Mouse (Mus musculus) midbrain, embryonic 14.5 days (tissue): ENCODE measurements around the gene Znrf1. TPM values are rescaled to one million over a fixed set of nuclear protein-coding genes. Genes with fewer than 3 reads are reported as not detected.
A peak's percentile ranks its signal among the peaks of the same experiment; 100 is the strongest.

Experiments
- ATAC-seq: fragments of 200-750 bp; cut with Nextera tagmentation; 2 replicates; pipeline ENCODE4 v1.8.0; 2017; ENCODE audit warnings: moderate number of reproducible peaks, moderate library complexity; ENCODE audit not compliant: low FRiP score, low TSS enrichment
- DNase-seq: peaks from one replicate; pipeline ENCODE4 v3.0.0-alpha.2; 2015
- H3K27ac ChIP-seq: fragments of 300-500 bp; sonication (generic); replicated peaks from 2 replicates; pipeline ENCODE4 v1.5.1; 2014; ENCODE audit warnings: mild to moderate bottlenecking, low read depth, low read length, moderate library complexity
- H3K27me3 ChIP-seq: fragments of 300-500 bp; sonication (generic); 2 replicates; pipeline ENCODE4 v1.6.1; 2014; ENCODE audit warnings: low read length, control low read depth, mixed read lengths; ENCODE audit not compliant: control insufficient read depth, insufficient read depth
- H3K36me3 ChIP-seq: fragments of 300-500 bp; sonication (generic); 2 replicates; pipeline ENCODE4 v1.6.1; 2014; ENCODE audit warnings: low read length, control low read depth; ENCODE audit not compliant: control insufficient read depth, insufficient read depth
- H3K4me1 ChIP-seq: fragments of 300-500 bp; sonication (generic); 2 replicates; pipeline ENCODE4 v1.6.1; 2014; ENCODE audit warnings: mild to moderate bottlenecking, antibody characterized with exemption, low read length, control low read depth; ENCODE audit not compliant: control insufficient read depth, insufficient read depth
- H3K4me2 ChIP-seq: fragments of 300-500 bp; sonication (generic); 2 replicates; pipeline ENCODE4 v1.6.1; 2014; ENCODE audit warnings: mild to moderate bottlenecking, low read length, moderate library complexity
- H3K4me3 ChIP-seq: fragments of 300-500 bp; sonication (generic); replicated peaks from 2 replicates; pipeline ENCODE4 v1.5.1; 2014; ENCODE audit warnings: low read depth, low read length
- H3K9ac ChIP-seq: fragments of 300-500 bp; sonication (generic); replicated peaks from 2 replicates; pipeline ENCODE4 v1.6.1; 2014; ENCODE audit warnings: mild to moderate bottlenecking, low read length, moderate library complexity
- H3K9me3 ChIP-seq: fragments of 300-500 bp; sonication (generic); 2 replicates; pipeline ENCODE4 v1.6.1; 2016; ENCODE audit warnings: low read length, control low read depth, mixed read lengths; ENCODE audit not compliant: control insufficient read depth
- WGBS: fragments of 180-500 bp; shearing (Covaris S2); extraction: QIAGEN DNeasy Blood & Tissue Kit; methylation state at CpG from one replicate; pipeline ENCODE4 v1.1.7; 2014; 5-methylcytosine and 5-hydroxymethylcytosine counted together
- polyA plus RNA-seq: library from polyadenylated mRNA; unstranded; fragments of >200 nt; fragmentation: Nextera tagmentation; extraction: Ambion mirVana; gene quantifications from 2 replicates; pipeline ENCODE4 v1.2.1, GENCODE M21; 2014

The Znrf1 gene
- polyA plus RNA-seq, 1 experiment from 2014 or later: 108 TPM

DNA sequence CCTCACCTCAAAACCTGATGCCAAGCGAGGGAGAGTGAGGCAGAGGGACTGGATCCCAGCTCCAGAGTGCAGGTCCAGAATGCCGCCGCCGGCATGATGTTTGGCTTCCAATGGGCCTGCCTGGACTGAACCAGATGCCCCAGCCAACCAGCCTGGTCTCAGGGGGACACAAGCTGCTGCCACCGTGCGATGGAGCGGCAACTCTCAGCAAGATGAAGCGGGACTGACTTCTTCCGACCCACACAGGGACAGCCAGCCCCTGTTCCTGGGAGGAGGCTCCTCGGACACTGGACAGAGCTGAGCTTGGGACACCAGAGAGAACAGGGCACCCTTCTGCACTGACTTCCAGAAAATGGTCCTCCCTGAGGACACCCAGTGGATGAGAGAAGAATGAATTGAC is 86.7 kb downstream of the Znrf1 start:
- no peak for DNase-seq
- Histone ChIP-seq H3K9me3 (no peaks in the 10 kb centered on the region), H3K9ac (no peak overlapping the region), H3K36me3 (peaks cover 45% of the 10 kb centered on the region), H3K27ac (0 out of 2 replicates have a peak overlapping the region, but pooled peaks have one; percentile 20), H3K4me3 (no peak overlapping the region), H3K4me1 (no peaks in the 10 kb centered on the region), H3K27me3 (no peaks in the 10 kb centered on the region), H3K4me2 (no peak overlapping the region)
- WGBS: 51% methylated on average over 10 of the region's 10 CpGs
- no peak for ATAC-seq

DNA sequence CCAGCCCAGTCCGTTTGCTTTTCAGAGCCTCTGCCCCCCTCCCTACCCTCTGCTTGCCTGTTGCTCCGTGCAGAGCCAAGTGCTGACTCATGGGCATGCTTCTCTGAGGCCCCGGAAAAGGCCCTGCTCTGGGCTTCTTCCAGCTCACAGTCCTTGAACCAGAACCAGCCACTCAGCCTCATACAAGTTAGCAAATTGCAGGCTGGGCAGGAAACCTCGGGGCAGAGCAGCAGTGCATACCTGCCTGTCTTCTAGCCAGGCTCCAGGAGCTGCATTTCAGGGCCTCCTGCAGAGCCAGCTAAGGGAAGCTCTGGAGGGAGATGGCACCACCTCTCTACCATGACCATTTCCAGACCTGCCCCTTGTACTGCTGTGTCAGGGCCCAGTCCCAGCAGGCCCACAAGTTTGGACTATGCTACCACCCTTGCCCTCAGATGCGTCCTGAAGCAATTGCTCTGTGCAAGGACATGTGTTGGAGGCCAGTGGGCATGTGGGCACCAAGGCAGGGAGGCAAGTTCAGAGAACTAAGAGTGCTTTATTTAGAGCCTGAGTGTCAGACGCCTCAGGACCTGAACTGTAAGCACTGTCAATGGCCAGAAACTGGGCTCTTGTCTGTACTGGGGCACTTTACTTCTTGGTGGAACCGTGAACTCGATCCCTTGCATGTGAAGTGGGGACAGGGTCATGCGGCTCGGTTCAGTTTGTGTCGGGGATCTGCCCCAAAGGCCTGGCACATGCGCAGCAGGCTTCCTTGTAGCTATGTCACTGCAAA is 88.4 kb downstream of the Znrf1 start:
- 85% methylated on average over 12 of the region's 12 CpGs for WGBS
- no peak overlapping the region for H3K27ac ChIP-seq
- no peak overlapping the region for H3K4me3 ChIP-seq
- H3K4me1 ChIP-seq: no peaks in the 10 kb centered on the region
- no peak overlapping the region for H3K9ac ChIP-seq
- no peak overlapping the region for H3K4me2 ChIP-seq
- H3K27me3 ChIP-seq: no peaks in the 10 kb centered on the region
- DNase-seq: no peak
- ATAC-seq: no peak
- no peaks in the 10 kb centered on the region for H3K9me3 ChIP-seq
- peaks cover 48% of the 10 kb centered on the region for H3K36me3 ChIP-seq

DNA sequence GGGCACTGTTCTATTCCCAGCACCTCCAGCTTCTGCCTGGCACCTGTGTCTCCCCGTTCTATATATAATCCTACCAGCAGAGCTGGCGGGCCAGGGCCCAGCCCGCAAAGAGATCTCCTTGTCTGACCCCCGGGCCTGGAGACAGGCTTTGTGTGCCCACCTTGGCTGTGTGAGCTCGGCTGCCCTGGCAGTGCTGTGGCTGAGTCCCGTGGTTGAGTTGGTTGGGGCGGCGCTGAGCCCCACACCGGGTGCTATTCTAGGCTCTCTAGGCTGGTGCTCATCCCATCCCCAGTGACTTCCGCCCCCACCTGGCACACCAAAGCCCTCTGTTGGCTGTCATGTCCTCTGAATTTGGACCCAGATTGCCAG is 88.9 kb downstream of the Znrf1 start:
- no peaks in the 10 kb centered on the region for H3K4me1 ChIP-seq
- ATAC-seq (no peak; the same call in 1 of the 2 replicates), DNase-seq (no peak)
- no peaks in the 10 kb centered on the region for H3K27me3 ChIP-seq
- H3K9ac ChIP-seq: no peak overlapping the region
- H3K4me2 ChIP-seq: no peak overlapping the region
- H3K36me3 ChIP-seq: peaks cover 44% of the 10 kb centered on the region
- H3K4me3 ChIP-seq: no peak overlapping the region
- 96% methylated on average over 10 of the region's 10 CpGs for WGBS
- H3K27ac ChIP-seq: no peak overlapping the region
- H3K9me3 ChIP-seq: no peaks in the 10 kb centered on the region

DNA sequence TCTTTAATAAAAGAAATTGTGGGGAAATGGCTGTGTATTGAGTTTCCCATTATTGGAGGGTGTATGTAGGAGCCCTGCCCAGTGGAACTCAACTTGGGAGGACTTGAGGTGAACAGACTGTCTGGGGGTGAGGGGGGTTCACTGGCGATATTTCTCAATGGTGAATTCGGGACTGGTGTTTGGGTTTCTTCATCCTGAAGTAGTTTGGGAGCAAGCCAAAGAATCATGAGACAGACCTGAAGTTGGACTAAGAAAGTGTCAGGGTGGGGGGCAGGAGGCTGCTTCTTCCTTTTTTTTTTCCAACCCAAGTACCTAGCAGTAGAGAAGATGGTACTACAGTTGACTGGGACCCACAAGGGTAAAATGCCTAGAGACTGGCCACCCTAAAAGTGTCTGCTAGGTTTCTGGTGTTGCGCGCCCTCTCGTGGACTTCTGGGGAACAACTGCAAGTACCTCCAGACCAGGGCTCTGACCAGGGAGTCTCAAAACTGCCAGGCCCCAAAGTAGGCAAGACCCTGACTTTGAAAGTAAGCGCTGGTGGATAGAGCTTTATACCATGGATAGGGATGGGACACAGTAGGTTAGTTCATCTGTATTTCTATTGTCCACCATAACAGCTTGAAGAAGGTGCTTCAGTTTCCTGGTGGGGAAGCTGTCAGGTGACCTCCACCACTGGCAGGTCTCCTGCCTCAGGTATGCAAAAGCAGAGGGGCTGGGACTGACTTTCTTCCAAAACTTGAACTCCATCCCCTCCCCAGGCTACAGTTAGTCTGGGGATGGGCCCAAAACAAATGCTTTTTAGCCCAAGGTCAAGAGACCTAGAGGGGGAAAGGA is 90.0 kb downstream of the Znrf1 start:
- Histone ChIP-seq H3K27ac (no peak overlapping the region), H3K36me3 (peaks cover 37% of the 10 kb centered on the region), H3K9me3 (no peaks in the 10 kb centered on the region), H3K4me3 (no peak overlapping the region), H3K27me3 (no peaks in the 10 kb centered on the region), H3K4me1 (no peaks in the 10 kb centered on the region), H3K4me2 (no peak overlapping the region), H3K9ac (no peak overlapping the region)
- 32% methylated on average over 6 of the region's 6 CpGs for WGBS
- ATAC-seq (no peak), DNase-seq (peak; percentile 86)

DNA sequence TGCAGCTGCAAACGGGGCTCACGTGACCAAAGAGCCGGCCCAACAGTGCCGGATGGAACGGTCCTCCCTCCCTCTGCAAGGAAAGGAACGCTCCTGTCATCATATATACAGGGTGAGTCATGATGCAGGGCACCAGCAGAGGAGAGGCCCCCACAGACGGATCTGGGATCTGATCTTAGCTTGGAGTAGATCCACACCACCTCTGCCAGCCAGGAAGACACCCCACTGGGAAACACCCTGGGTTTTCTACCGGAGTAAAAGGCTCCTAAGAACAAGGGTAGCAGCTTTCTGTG is 90.6 kb downstream of the Znrf1 start:
- ATAC-seq: no peak
- Histone ChIP-seq H3K4me2 (no peak overlapping the region), H3K27me3 (no peaks in the 10 kb centered on the region), H3K9ac (no peak overlapping the region), H3K36me3 (peaks cover 36% of the 10 kb centered on the region), H3K4me1 (no peaks in the 10 kb centered on the region), H3K27ac (no peak overlapping the region), H3K4me3 (no peak overlapping the region), H3K9me3 (no peaks in the 10 kb centered on the region)
- 78% methylated on average over 8 of the region's 8 CpGs for WGBS
- DNase-seq: no peak

DNA sequence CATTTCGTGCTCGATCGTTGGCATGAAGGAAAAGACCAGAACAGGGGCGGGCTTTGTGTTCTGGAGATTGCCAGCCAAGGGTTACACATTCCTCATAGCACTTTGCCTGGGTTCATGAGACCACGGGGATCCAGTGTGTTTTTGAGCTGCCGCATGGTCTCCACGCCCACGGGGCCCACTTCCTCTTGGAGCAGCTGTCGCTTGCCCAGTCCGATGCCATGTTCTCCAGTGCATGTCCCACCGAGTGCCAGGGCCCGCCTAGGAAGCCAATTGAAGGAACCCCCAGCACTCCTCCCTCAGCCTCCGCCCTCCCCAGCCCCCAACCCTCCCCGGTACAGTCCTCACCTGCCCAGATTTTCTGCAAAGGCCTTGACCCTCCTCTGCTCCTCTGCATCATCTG is 91.0 kb downstream of the Znrf1 start:
- no peak for DNase-seq
- no peaks in the 10 kb centered on the region for H3K9me3 ChIP-seq
- no peak overlapping the region for H3K4me3 ChIP-seq
- no peak overlapping the region for H3K9ac ChIP-seq
- H3K4me1 ChIP-seq: no peaks in the 10 kb centered on the region
- WGBS: 93% methylated on average over 14 of the region's 14 CpGs
- no peak overlapping the region for H3K27ac ChIP-seq
- H3K36me3 ChIP-seq: peaks cover 31% of the 10 kb centered on the region
- no peaks in the 10 kb centered on the region for H3K27me3 ChIP-seq
- H3K4me2 ChIP-seq: no peak overlapping the region
- no peak for ATAC-seq

DNA sequence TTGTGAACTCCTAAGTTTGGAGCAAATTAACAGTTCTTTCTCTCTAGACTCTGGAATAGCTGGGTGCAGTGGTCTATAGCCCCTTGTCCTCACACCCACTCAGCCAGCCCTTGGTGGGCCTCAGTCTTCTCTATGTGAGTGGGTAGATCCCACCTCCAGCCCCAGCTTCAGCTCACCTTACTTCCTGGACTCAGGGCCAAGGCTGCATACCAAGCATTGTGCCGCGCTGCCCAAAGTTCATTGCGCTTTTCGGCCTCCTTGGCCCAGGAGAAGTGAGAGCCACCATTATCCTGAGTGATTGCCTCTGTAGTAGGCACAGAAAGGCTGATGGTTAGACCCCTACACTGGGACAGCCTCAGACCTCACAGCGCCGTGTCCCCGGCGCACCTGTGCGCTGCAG is 92.0 kb downstream of the Znrf1 start:
- H3K36me3 ChIP-seq: peaks cover 21% of the 10 kb centered on the region
- H3K27me3 ChIP-seq: no peaks in the 10 kb centered on the region
- no peak for DNase-seq
- WGBS: over 99% methylated on average over 9 of the region's 9 CpGs
- no peak overlapping the region for H3K4me3 ChIP-seq
- no peak overlapping the region for H3K4me2 ChIP-seq
- ATAC-seq: no peak
- no peaks in the 10 kb centered on the region for H3K4me1 ChIP-seq
- H3K9me3 ChIP-seq: no peaks in the 10 kb centered on the region
- H3K27ac ChIP-seq: no peak overlapping the region
- no peak overlapping the region for H3K9ac ChIP-seq

DNA sequence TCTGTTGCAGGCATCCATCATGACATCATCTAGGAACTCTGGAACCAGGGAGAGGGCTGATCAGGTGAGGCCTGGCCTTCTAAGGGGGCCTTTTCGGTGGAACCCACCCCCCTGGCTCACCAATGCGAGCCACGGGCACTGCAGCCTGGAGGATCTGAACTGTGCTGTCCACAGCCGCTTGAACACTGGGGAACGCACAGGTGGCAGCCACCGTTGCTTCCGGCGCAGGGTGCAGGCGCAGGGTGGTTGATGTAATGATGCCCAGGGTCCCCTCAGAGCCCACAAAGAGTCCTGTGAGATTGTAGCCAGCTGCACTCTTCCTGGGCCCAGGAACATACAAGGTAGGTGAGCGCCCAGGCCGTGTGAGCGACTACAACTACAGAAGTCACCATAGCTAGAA is 92.5 kb downstream of the Znrf1 start:
- Histone ChIP-seq H3K9ac (no peak overlapping the region), H3K4me2 (no peak overlapping the region), H3K27me3 (no peaks in the 10 kb centered on the region), H3K36me3 (peaks cover 17% of the 10 kb centered on the region), H3K27ac (no peak overlapping the region), H3K9me3 (no peaks in the 10 kb centered on the region), H3K4me3 (no peak overlapping the region), H3K4me1 (no peaks in the 10 kb centered on the region)
- ATAC-seq (no peak), DNase-seq (no peak)
- WGBS: 97% methylated on average over 12 of the region's 12 CpGs
